Mouse (Mus musculus) thymus, adult 18-20 months (tissue): Measurements from ENCODE around the gene Lrrc59.

Source experiments
- DNase-seq, 2 experiments: peaks; one replicate each; pipeline ENCODE4 v3.0.0; 2022; ENCODE audit warnings: mixed read lengths in 2 of 2

Lrrc59 gene

GRCm38 (mm10) chr11:94629199-94629883 is at the start of gene Lrrc59:
Gene Lrrc59, plus strand, starts transcription at chr11:94629767.
- DNase-seq = peak; percentile 87

GRCm38 (mm10) chr11:94580111-94580740 is 49.3 kb upstream of the Lrrc59 start:
- no peak for DNase-seq

- DNase-seq = no peak
Measured at GRCm38 (mm10) chr11:94585091-94585490, 44.5 kb upstream of the Lrrc59 start.

DNA sequence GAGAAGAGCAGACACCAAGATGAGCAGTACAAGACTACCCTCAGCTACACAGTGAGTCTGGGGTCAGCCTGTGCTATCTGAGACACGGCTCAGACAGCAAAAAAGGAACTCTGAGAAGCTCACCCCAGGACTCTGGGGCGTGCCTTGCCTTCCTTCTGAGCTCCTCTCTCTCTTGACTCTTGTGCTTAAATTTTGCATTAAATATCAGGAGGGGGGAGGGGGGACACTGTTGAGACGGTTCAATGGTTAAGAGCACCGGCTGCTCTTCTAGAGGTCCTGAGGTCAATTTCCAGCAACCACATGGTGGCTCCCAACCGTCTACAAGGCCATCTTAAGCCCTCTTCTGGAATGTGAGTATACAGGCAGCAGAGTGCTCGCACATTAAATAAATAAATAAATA is 42.1 kb upstream of the Lrrc59 start:
- no peak for DNase-seq

DNA sequence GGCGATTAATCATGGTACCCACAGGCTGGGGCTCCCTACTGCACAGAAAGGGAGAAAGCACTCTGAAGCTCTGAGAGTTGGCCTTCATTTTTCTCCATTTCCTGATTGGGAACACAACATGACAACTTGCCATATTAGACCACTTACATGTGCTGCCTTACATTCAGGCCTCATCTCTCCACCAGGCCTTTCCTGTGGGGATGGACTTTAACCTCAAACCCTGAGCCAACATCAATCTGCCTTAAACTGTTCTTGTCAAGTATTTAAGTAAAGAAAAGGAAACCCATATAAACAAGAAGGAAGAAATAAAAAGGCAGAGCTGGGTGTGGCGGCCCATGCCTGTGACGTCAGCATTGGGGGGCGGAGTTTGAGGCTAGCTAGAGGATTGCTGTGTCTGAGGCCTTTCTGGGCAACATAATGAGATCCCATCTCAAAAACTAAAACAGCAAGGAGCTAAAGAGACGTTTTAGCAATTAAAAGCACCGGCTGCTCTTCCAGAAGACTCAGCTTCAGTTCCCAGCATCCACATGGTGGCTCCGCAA is 33.2 kb upstream of the Lrrc59 start:
- no peak for DNase-seq

- DNase-seq = no peak
Measured at GRCm38 (mm10) chr11:94597319-94597718, 32.2 kb upstream of the Lrrc59 start.

DNA sequence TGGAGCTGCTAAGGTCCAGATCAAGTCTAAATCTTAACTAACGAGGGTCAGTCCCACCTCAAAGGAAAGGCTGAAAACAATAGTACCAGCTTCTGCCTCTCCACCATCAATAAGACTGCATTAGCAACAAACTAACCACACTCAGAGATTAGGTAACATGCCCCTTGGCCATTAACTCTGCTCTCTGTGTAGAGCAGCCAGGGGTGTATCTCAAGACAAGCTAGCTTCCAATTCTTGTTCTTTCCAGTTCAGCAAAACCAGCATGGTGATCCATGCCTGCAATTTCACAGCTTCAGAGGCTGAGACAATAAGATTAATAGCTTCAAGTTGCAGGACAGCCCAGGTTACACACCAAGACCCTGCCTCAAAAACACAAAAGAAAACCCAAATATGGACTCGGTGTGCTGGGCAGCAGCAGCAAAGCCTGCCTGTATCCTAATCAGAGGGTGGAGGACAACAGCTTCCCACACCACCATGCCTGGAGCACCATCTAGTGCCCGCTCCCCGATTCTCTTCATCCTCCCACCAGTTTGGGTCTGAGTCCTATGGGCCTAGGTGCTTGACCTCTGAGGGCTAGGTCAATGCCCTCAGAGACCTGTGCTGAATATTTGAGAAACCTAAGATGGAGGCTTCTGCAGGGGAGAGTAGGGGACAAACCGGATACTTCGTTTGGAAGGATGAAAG is 31.0 kb upstream of the Lrrc59 start:
- DNase-seq = no peak

- DNase-seq = no peak
Measured at GRCm38 (mm10) chr11:94600447-94600846, 29.1 kb upstream of the Lrrc59 start.

- peak; percentile 56 to 71 for DNase-seq
Measured at GRCm38 (mm10) chr11:94601321-94602281, 28.0 kb upstream of the Lrrc59 start, which contains the start of gene Acsf2. Gene Acsf2, minus strand, starts transcription at chr11:94601871.

DNA sequence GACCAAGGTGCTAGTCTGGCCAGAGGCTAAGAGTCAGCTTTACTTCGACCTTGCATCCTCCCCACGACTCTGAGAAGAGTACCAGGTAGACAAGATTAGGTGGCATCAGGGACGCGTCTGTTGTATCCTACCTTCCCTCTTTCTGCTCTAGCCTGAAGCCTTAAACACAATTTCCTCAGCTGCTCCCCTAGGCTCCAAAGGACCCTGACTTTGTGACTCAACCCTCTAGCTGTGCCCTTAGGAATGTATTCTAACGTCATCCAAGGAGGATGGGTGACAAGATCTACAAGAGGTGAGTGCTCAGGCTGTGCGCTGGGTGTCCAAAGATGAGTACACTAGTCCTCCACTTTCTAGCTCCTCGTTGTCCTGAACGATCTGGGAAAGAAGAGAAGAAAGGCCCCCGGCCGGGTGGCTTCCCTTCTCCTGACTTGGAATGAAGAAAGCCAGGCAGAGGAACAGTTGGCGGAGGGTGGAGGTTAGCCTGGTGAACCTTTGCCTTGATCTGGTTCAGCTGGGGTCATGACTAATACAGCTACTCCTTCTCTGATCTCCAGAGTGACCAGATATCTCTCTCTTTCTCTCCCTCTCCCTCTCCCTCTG is 27.1 kb upstream of the Lrrc59 start:
- no peak for DNase-seq

- DNase-seq = no peak
Measured at GRCm38 (mm10) chr11:94610744-94611740, 18.5 kb upstream of the Lrrc59 start.

DNA sequence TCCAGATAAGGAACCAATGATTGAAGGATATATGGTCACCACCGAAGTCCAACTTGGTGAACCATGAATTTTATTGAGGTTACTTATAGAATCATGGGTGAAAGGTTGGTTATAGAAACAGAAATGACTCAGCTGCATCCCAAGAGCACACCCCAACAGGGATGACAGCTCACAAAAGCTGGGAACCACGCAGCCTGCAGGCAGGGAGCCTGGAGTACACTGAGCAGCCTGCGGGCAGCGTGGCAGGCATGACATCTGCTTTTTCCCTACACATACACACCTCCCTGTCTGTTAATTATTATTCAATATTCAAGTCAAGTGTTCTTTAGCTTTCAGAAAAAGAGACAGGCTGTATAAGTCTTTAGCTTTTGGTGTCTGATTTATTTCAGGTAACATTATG is 15.0 kb upstream of the Lrrc59 start:
- no peak for DNase-seq

DNA sequence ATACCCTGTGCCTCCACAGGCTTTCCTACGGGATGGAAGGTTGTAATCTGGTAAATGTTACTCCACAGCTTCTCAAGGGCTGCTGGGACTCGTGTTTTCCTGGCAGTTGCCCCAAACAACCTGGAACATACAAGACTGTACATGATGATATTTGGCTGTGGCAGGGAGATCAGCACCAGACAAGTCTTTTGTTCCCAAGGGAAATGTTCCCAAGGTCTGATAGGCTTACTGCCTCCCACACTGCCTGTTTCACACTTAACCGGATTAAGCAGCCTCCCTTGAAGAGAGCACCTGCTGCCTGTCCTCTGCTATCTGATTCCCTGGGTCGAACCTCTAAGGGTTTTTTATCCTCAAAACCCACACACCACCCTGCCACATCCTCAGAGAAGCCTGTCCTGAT is 14.1 kb upstream of the Lrrc59 start:
- no peak for DNase-seq

- DNase-seq = no peak
Measured at GRCm38 (mm10) chr11:94617646-94618045, 11.9 kb upstream of the Lrrc59 start.

GRCm38 (mm10) chr11:94620766-94621457 is 8.7 kb upstream of the Lrrc59 start:
- no peak for DNase-seq

- no peak for DNase-seq
Measured at GRCm38 (mm10) chr11:94621458-94621852, 8.1 kb upstream of the Lrrc59 start.

DNA sequence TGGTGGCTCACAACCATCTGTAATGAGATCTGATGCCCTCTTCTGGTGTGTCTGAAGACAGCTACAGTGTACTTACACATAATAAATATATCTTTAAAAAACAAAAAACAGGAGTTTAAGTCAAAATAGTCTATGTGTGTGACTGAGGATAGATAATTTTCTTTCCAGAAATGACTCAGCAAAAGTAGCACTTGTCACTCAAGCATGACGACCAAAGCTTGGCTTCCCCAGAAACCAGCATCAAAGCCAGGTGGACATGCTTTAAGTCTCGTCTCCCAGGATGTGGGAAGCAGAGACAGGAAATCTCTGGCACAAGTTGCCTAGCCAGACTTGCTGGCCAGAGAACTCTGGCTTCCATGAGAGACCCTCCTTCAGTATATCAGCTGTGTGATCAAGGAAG is 7.4 kb upstream of the Lrrc59 start:
- no peak for DNase-seq

- DNase-seq = no peak
Measured at GRCm38 (mm10) chr11:94629884-94630198, 274 bp downstream of the Lrrc59 start.

GRCm38 (mm10) chr11:94630199-94631011 is 838 bp downstream of the Lrrc59 start:
- DNase-seq = peak; percentile 5 to 18
